In the genomic region with DNA sequence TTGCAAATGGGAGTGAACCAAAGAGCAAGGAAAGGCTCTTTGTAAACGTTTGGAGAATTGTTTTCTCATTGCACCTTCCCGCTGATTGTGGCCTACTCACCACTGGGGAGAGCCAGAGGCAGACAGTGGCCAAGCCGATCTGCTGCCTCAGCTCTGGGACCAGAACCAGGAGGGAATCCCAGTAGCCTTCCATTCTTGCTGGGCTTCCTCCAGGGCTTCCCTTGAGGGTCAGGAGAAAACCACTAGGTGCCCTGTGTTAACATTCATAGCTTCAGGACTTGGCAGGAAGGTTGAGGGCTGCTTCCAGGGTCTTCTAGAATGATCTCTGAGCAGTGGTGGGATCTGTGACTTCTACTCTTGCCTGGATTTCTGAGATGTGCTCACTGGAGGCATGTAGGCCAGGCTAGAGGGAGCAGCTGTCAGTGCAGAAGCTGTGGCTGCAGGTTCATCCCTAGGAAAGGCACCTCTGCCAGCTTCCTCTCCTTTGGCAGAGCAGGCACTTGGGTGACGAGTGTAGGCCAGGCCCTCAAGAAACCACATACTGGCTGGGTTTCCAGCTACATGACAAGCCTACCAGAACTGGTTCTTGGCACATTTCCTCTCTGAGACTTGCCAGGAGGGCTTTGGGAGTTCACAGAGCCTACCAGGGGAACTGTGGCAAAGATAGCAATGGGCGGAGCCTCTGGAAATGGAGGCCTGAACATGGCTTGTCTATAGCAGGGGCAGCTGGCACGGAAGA, we compare ENCODE assay signal across 13 mouse cellular contexts.
A peak's percentile ranks its signal among the peaks of the same experiment; 100 is the strongest.
DNase-seq lines count a peak whose midpoint lies in the region; ATAC-seq lines count a peak whose summit lies in the region.
"Had no signal": no experiment of that assay in that cellular context is flagged by ENCODE, and none has a peak within 500 bp of the region (broad histone marks: within the 10 kb centered on the region; RNA-seq: fewer than 3 reads in every experiment).

No protein-coding gene starts in this region.

- H3K4me2 ChIP-seq in kidney, embryonic 15.5 days, result no peak overlapping the region

- no peak; the same call in 1 of the 2 replicates for ATAC-seq in kidney, embryonic 15.5 days (replicated peaks; ENCODE audit: low FRiP score)
- ATAC-seq in megakaryocyte progenitor cell, adult 5-6 weeks (replicated peaks; ENCODE audit: poor library complexity), result peak; percentile 47
- ATAC-seq in cerebellum, adult (ENCODE audit: insufficient number of reproducible peaks, low FRiP score, low TSS enrichment), result no peak
- ATAC-seq: inflammation-experienced regulatory T-cells, adult 6 months had no signal

- no peak overlapping the region for H3K27ac ChIP-seq in kidney, embryonic 15.5 days
- H3K27ac ChIP-seq: macrophage; neural tube, embryonic 13.5 days had no signal

- H3K4me1 ChIP-seq in kidney, embryonic 15.5 days, result peaks cover 15% of the 10 kb centered on the region

- H3K4me3 ChIP-seq in kidney, embryonic 15.5 days (replicated peaks), result no peak overlapping the region

- WGBS in kidney, embryonic 15.5 days, result 74% methylated on average over 6 of the region's 6 CpGs

- DNase-seq in kidney, adult 11 months, result peak; percentile 30
- peak; percentile 28 for DNase-seq in brain, adult 2 months (ENCODE audit: low read depth, low spot score)
- peak; percentile 26 for DNase-seq in kidney, adult 9 months
- no peak for DNase-seq in left cerebral cortex, postnatal 10 days (ENCODE audit: extremely low spot score in 1 of 2, low spot score in 2 of 2)
- DNase-seq: layer of hippocampus, postnatal 36 days; thymus, postnatal 14 days had no signal

- intact Hi-C loops in left cerebral cortex, postnatal 10 days (cut with DNase I), result no loop called here

- H3K9ac ChIP-seq in kidney, embryonic 15.5 days, result no peak overlapping the region

- H3K27me3 ChIP-seq in kidney, embryonic 15.5 days, result peaks cover 49% of the 10 kb centered on the region

- no peaks in the 10 kb centered on the region for H3K9me3 ChIP-seq in kidney, embryonic 15.5 days (replicated peaks)
- H3K9me3 ChIP-seq: neural tube, embryonic 13.5 days had no signal

- no peaks in the 10 kb centered on the region for H3K36me3 ChIP-seq in kidney, embryonic 15.5 days
- H3K36me3 ChIP-seq: G1E; neural tube, embryonic 13.5 days had no signal

Comparison
In these comparisons a context has a peak if more than half of its experiments do, and no peak if none do; other contexts are left out.
1. DNase-seq: peak in kidney, adult 11 months (single experiment), brain, adult 2 months (single experiment) and kidney, adult 9 months (single experiment); none in left cerebral cortex, postnatal 10 days (0 of 2).